Mouse (Mus musculus) adrenal gland, postnatal 10 days (tissue): ENCODE measurements around the gene Ggcx. TPM values are rescaled to one million over a fixed set of nuclear protein-coding genes. Genes with fewer than 3 reads are reported as not detected.

Source experiments
- DNase-seq: peaks from one replicate; pipeline ENCODE4 v3.0.0; 2021; ENCODE audit warnings: mixed read lengths
- long read RNA-seq, 2 experiments: library from polyadenylated mRNA; stranded (forward); transcript quantifications; one replicate each; pipeline ENCODE4 v2.0.0; 2021
- total RNA-seq, 2 experiments: library from RNA; stranded (reverse); gene quantifications; 2 replicates each; pipeline ENCODE4 v1.2.3; 2021

The Ggcx gene
- 10 to 100 TPM; 42.4 to 42.7 TPM for total RNA-seq
- long read RNA-seq, experiment 1, transcript Ggcx-201 (15 exons, 2,929 nt) = major isoform, 24 of 37 reads
- long read RNA-seq, experiment 1, partial matches to known transcripts = 5 of 37 reads
- long read RNA-seq, experiment 1, other reads (novel, unspliced or antisense) = 8 of 37 reads
- long read RNA-seq, experiment 2, transcript Ggcx-201 (15 exons, 2,929 nt) = major isoform, 10 of 16 reads
- long read RNA-seq, experiment 2, partial matches to known transcripts = 0 of 16 reads
- long read RNA-seq, experiment 2, other reads (novel, unspliced or antisense) = 6 of 16 reads

- DNase-seq = peak; percentile 97
These were observed at the start of gene Ggcx for GRCm38 (mm10) chr6:72414076-72414756. Ggcx (plus strand) TSS chr6:72414308.

GRCm38 (mm10) chr6:72364985-72365384 is 49.1 kb upstream of the Ggcx start:
- no peak for DNase-seq

GRCm38 (mm10) chr6:72366304-72366703 is 47.8 kb upstream of the Ggcx start:
- DNase-seq = no peak

GRCm38 (mm10) chr6:72366844-72367443 is 47.2 kb upstream of the Ggcx start, which contains the start of gene Rnf181:
Rnf181 (minus strand) TSS chr6:72366956.
- DNase-seq = no peak

- DNase-seq = no peak
These were observed 46.6 kb upstream of the Ggcx start for GRCm38 (mm10) chr6:72367460-72367974.

- DNase-seq = no peak
These were observed 44.6 kb upstream of the Ggcx start for GRCm38 (mm10) chr6:72369557-72369956.

GRCm38 (mm10) chr6:72370091-72370490 is 44.0 kb upstream of the Ggcx start:
- peak; percentile 77 for DNase-seq

GRCm38 (mm10) chr6:72371147-72371546 is 43.0 kb upstream of the Ggcx start:
- peak; percentile 33 for DNase-seq

- DNase-seq = no peak
These were observed 42.5 kb upstream of the Ggcx start for GRCm38 (mm10) chr6:72371571-72371970.

GRCm38 (mm10) chr6:72373184-72373583 is 40.9 kb upstream of the Ggcx start:
- DNase-seq = no peak

GRCm38 (mm10) chr6:72374206-72374605 is 39.9 kb upstream of the Ggcx start:
- DNase-seq = no peak

- DNase-seq = no peak
These were observed 39.1 kb upstream of the Ggcx start for GRCm38 (mm10) chr6:72374820-72375563.

GRCm38 (mm10) chr6:72378510-72379234 is 35.4 kb upstream of the Ggcx start:
- DNase-seq = no peak

GRCm38 (mm10) chr6:72379377-72380130 is 34.6 kb upstream of the Ggcx start:
- DNase-seq = no peak

GRCm38 (mm10) chr6:72380131-72380770 is 33.9 kb upstream of the Ggcx start, which contains the start of gene Vamp5:
Vamp5 (minus strand) TSS chr6:72380468.
- peak; percentile 91 for DNase-seq

- no peak for DNase-seq
These were observed 31.6 kb upstream of the Ggcx start for GRCm38 (mm10) chr6:72382494-72382893.

- no peak for DNase-seq
These were observed 30.8 kb upstream of the Ggcx start for GRCm38 (mm10) chr6:72383142-72383820.

GRCm38 (mm10) chr6:72383952-72384351 is 30.2 kb upstream of the Ggcx start:
- no peak for DNase-seq

- no peak for DNase-seq
These were observed 28.9 kb upstream of the Ggcx start for GRCm38 (mm10) chr6:72385258-72385657.

- no peak for DNase-seq
These were observed 27.5 kb upstream of the Ggcx start for GRCm38 (mm10) chr6:72386561-72386960.
